Mouse (Mus musculus): ENCODE measurements at regions not wholly inside any gene's neighbourhood (a gene's known extent, or its start where the extent isn't known, plus 50 kb on each side); places are given as distances from the start of the nearest gene placed in this dataset.
"Not testable (repeated sequence)": the region's sequence is repeated elsewhere in the genome, so short reads cannot be mapped to it uniquely, and the experiment has no call there.

GRCm38 (mm10) chr1:177382596-177383190 is 59.5 kb upstream of the Zbtb18 start:
- DNase-seq (ENCODE audit: extremely low read depth, low read depth, low spot score), result no peak

GRCm38 (mm10) chr1:177382147-177382546 is 60.0 kb upstream of the Zbtb18 start:
- DNase-seq (ENCODE audit: extremely low read depth, low read depth, low spot score), result no peak

- no peak for DNase-seq (ENCODE audit: extremely low read depth, low read depth, low spot score)
Measured at GRCm38 (mm10) chr1:177378112-177378511, 64.0 kb upstream of the Zbtb18 start.

DNA sequence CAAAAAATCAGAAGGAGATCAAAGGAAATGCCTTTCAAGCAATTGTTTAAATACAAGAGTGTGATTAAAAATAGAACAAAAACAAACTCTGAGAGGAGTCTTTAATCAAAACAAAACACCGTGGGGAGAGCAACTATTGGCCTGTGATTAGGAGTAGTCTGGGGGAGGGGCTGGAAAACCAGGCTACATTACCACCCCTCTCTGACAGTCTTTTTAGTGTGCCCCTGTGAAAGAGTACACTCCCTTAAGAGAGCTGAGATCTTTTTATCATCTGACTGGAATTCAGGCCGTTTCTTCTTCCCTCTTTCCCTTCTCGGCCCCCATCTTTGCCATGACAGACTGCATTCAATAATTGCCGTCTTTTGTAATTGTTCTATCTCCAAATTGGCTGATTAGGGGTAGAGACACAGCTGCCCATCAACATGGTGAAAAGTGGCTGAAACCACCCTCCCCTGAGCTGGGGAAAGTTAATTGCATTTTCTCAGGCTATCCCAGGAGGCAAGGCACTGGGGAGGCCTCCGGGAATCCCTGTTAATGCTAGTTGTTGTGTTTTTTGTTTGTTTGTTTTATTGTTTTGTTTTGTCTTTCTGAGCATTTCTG is 68.8 kb upstream of the Zbtb18 start:
- no peak for DNase-seq (ENCODE audit: extremely low read depth, low read depth, low spot score)

- no peak for DNase-seq (ENCODE audit: extremely low read depth, low read depth, low spot score)
Measured at GRCm38 (mm10) chr1:177372066-177372465, 70.1 kb upstream of the Zbtb18 start.

DNA sequence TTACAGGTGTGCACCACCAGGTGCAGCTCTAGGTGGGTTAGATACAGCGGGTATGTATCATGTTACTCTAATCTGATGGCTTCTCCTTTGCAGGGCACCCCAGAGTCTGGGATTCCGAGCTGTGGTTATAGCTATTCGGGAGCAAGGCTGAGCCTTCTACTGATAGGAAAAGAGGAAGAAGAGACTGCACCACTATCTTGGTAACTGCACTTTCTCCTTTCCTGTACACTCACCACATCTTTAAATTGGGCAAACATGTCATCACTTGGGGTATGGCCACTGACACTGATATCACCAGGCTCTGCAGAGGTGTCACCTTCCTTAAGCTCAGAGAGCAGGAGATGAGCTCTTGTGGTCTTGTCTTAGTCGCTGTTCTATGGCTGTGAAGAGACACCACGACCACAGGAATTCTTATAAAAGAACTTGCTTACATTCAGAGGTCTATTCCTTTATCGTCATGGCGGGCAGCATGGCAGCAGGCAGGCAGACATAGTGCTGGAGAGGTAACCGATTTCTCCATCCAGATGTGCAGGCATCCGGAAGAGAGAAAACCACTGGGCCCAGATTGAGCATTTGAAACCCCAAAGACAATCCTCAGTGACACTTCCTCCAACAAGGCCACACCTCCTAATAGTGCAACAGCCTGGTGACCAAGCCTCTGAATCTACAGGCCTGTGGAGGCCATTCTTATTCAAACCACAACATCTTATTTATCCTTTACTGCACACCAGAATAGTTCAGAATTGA is 74.1 kb upstream of the Zbtb18 start:
- no peak for DNase-seq (ENCODE audit: extremely low read depth, low read depth, low spot score)

GRCm38 (mm10) chr1:177366914-177367313 is 75.2 kb upstream of the Zbtb18 start:
- DNase-seq (ENCODE audit: extremely low read depth, low read depth, low spot score), result no peak

GRCm38 (mm10) chr1:177366475-177366874 is 75.7 kb upstream of the Zbtb18 start:
- DNase-seq (ENCODE audit: extremely low read depth, low read depth, low spot score), result no peak

DNA sequence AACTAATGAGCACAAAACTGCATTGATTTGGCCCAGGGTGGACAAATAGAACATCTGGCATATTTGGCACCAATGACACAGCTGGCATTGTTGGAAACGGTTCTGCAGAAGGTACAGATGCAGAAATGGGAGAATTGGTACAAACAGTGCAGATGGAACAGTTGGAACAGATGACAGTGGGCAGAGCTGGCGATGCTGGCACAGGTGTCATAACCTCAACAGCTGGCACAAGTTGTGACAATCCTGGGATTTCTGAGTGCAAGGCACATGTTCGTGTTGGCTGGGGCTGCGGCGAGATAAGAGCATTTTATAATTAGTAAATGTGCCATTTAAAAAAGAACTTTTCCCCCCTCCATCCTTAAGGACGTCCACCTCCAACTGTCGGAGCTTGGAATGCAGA is 77.8 kb upstream of the Zbtb18 start:
- no peak for DNase-seq (ENCODE audit: extremely low read depth, low read depth, low spot score)

DNA sequence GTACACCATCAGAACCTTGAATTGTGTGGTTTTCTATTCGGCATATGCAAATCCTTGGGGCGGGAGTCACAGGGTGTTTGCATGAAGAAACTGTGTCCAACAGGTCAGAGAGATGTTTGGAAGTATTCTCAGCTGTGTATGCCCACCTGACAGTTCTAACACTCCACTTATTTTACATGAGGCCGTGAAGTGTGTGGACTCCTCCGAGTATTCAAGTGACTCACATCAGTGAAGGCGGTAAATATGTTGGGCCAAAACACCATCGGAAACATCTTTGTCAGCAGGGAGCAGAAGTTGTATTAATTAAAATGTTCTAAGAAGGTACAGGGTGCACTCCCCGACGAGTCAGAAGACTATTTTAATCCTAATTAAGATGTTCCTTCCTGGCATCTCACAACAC is 79.8 kb upstream of the Zbtb18 start:
- DNase-seq (ENCODE audit: extremely low read depth, low read depth, low spot score), result no peak

DNA sequence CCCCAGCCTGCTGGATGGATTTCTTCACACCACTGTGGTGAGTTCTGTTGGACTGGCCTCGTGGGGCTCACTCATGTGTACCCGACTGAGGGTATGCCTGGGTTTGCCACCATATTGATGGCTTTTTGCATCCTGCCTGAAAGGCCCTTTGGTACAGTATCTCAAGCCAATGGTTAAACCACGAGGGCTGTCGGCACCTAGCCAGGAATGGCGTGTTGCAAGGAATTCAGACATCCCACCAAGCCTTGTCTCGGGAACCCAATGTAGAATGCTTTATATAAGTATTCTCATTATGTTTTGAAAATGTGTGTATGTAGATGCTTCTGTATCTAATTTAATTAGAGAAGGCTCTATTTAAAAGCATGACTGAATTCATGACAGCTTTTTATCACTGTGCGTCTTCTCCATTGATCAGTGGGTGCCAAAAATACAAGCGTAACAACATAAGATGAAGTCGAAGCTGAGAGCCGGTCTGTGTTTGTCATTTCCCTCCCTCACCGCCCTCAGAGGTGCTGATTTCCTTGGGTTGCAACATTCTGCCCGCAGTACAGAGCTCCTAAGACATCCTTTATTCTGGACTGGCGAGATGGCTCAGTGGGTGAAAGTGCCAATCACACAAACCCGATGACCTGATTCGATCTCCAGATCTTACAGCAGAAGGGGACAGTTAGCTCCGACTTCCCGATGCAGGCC is 90.5 kb upstream of the Akt3 start:
- DNase-seq (ENCODE audit: extremely low read depth, low read depth, low spot score), result no peak

- DNase-seq (ENCODE audit: extremely low read depth, low read depth, low spot score), result no peak
Measured at GRCm38 (mm10) chr1:177347208-177347607, 89.2 kb upstream of the Akt3 start.

DNA sequence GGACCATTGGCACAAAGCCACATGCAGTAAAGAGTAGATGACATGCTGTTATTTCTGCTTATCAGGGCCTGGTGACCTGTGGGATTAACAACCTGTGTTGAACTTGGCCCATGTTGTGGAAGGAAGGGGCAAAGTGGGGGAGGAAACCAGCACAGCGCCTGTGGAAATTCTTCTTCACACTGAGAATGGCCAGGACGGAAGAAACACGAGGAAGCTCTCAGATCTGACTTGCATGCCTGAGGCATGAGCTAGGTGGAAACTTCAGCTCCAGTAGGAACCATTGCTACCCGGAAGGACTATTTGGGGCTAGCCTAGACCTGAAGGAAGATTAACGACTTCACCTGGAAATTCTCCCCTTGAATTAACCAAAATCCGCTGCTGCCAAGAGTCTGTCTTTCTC is 88.5 kb upstream of the Akt3 start:
- peak; percentile 26 for DNase-seq (ENCODE audit: extremely low read depth, low read depth, low spot score)

DNA sequence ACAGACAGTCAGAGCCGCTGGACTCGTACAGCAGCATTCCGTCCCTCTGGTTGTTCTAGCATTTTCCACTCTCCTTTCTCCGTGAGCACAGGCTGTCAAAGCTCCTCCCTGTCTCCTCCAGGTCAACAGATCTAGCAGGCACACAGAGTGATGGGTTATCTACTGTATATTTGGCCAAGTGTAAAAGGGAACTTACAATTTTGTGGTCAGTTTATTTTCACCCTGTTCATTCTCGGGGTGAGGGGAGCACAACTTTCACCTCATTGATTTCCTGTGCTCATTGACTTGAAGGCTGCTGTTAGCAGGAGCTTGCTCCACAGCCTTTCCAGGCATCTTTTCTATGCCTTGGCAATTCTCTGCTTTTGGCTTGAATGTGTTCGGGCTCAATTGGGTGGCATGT is 87.5 kb upstream of the Akt3 start:
- no peak for DNase-seq (ENCODE audit: extremely low read depth, low read depth, low spot score)

DNA sequence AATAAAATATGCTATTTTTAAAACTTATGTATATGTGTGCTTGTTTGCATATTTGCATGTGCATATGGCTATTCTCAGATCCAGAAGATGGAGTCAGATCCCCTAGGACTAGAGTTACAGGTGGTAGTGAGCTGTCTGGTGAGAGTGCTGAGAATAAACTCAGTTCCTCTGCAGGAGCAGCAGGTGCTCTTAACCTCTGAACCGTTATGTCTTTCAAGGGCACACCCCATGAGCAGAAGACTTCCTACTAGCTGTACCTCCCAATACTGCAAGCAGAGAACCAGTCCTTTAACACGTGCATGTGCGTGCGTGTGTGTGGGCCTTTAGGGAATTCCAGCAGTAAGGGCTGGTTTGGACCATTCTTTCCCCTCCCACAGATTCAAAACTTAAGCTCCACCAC is 85.9 kb upstream of the Akt3 start:
- no peak for DNase-seq (ENCODE audit: extremely low read depth, low read depth, low spot score)

DNA sequence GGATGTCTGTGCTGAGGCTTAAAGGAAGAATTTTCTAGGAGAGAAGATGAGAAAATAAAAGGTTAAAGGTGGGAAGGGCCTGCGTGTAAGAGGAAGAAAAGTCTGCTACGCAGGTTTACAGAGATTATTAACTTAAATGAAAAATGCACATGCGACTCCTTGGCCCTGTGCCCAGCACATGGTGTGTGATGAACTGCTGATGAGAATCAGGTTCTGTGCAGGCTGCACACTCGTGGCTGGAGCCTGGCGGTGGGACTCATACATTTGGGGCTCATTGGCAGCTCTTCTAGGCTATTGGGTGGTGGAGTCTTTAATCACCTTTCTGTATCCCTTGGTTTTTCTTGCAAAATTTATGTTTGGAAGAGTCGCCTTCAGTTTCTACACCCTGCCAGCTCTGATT is 85.1 kb upstream of the Akt3 start:
- no peak for DNase-seq (ENCODE audit: extremely low read depth, low read depth, low spot score)

- DNase-seq (ENCODE audit: extremely low read depth, low read depth, low spot score), result no peak
Measured at GRCm38 (mm10) chr1:177340232-177340631, 82.2 kb upstream of the Akt3 start.

- not testable (repeated sequence) for DNase-seq (ENCODE audit: extremely low read depth, low read depth, low spot score)
Measured at GRCm38 (mm10) chr1:177339207-177339787, 81.3 kb upstream of the Akt3 start.

DNA sequence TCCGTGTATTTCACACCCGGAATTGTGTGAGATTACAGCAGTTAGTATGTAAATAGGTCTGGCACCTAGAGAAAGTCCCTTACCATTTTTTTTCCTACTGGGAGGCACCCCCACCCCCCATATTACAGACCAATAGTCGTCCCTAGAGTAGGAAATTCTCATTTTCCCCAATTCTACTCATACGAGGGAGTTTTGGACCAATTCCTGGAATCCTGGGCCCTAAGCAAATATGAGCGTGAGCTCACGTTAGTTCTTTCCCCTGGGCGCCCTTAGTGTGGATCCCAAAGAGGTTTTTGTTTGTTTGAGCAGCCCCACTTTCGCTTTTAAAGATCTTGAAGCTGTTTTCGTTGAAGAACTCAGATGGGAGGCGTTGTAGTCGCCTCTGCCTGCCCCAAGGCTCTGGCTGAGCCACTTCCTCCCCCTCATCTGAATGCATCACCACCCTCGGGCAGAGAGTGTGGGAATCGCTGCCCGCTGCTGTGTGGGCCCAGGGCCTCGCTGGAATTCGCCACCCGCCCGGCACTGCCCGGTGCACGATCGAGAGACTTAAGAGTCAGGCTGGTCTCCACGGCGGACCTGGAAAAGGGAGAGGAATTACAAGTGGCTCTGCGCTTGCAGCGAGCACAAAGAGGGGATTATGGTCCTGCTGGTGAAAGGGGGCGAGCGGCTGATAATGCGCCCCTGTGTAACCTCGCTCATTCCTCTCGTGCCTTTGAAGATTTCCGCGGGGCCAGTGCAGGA is 80.6 kb upstream of the Akt3 start:
- no peak for DNase-seq (ENCODE audit: extremely low read depth, low read depth, low spot score)

DNA sequence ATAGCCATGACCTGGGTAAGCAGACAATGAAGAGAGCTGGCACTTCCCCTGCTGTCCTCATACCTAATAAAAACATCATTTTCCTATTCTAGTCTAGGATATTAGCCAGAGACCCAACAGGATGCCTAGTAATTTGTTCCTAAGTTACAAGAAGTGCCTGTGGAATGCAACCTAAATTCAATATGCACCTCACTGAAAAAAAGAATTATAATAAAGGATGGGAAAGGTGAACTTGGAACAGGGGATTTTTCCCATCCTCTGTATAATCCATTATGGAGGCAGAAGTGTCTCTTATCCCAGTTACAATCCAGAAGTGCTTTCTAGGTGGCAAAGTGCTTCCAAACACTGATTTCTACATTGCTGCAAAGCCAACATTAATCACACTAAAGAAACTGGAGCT is 79.8 kb upstream of the Akt3 start:
- DNase-seq (ENCODE audit: extremely low read depth, low read depth, low spot score), result no peak

GRCm38 (mm10) chr1:177337141-177337540 is 79.1 kb upstream of the Akt3 start:
- no peak for DNase-seq (ENCODE audit: extremely low read depth, low read depth, low spot score)

Data from fat pad, adult 2 months (tissue).